Mouse (Mus musculus): Measurements from ENCODE around the gene Herc3. TPM values are rescaled to one million over a fixed set of nuclear protein-coding genes. Genes with fewer than 3 reads are reported as not detected.

The Herc3 gene
- polyA plus RNA-seq, 1 experiment from 2014 or later: 10.2 TPM

- Histone ChIP-seq H3K9ac (no peak overlapping the region), H3K27ac (no peak overlapping the region), H3K4me1 (no peaks in the 10 kb centered on the region), H3K27me3 (replicated peaks) (no peaks in the 10 kb centered on the region), H3K36me3 (no peaks in the 10 kb centered on the region), H3K4me3 (replicated peaks) (no peak overlapping the region), H3K9me3 (no peaks in the 10 kb centered on the region), H3K4me2 (no peak overlapping the region)
- ATAC-seq (ENCODE audit: insufficient read depth, low FRiP score, low read depth): no peak
- WGBS: 65% methylated on average over 2 of the region's 2 CpGs
Measured at GRCm38 (mm10) chr6:58841208-58841607, 9.9 kb downstream of the Herc3 start.

GRCm38 (mm10) chr6:58842186-58842585 is 10.9 kb downstream of the Herc3 start:
- 49% methylated on average over 2 of the region's 2 CpGs for WGBS
- H3K4me2 ChIP-seq: no peak overlapping the region
- ATAC-seq (ENCODE audit: insufficient read depth, low FRiP score, low read depth): no peak

GRCm38 (mm10) chr6:58843580-58843979 is 12.3 kb downstream of the Herc3 start:
- Histone ChIP-seq H3K4me1 (no peaks in the 10 kb centered on the region), H3K4me2 (no peak overlapping the region), H3K4me3 (replicated peaks) (no peak overlapping the region), H3K27ac (no peak overlapping the region), H3K9me3 (no peaks in the 10 kb centered on the region), H3K9ac (no peak overlapping the region), H3K36me3 (no peaks in the 10 kb centered on the region), H3K27me3 (replicated peaks) (no peaks in the 10 kb centered on the region)
- no peak for ATAC-seq (ENCODE audit: insufficient read depth, low FRiP score, low read depth)
- 88% methylated on average over 9 of the region's 9 CpGs for WGBS

More at GRCm38 (mm10) chr6:58842186-58842585, 10.9 kb downstream of the Herc3 start:
- H3K27ac ChIP-seq: no peak overlapping the region
- no peaks in the 10 kb centered on the region for H3K36me3 ChIP-seq
- no peak overlapping the region for H3K9ac ChIP-seq
- no peaks in the 10 kb centered on the region for H3K9me3 ChIP-seq
- H3K4me3 ChIP-seq (replicated peaks): no peak overlapping the region
- no peaks in the 10 kb centered on the region for H3K27me3 ChIP-seq (replicated peaks)
- H3K4me1 ChIP-seq: no peaks in the 10 kb centered on the region

- no peak overlapping the region for H3K4me2 ChIP-seq
- no peaks in the 10 kb centered on the region for H3K9me3 ChIP-seq
- no peaks in the 10 kb centered on the region for H3K4me1 ChIP-seq
- H3K36me3 ChIP-seq: no peaks in the 10 kb centered on the region
- H3K4me3 ChIP-seq (replicated peaks): no peak overlapping the region
- WGBS: 90% methylated on average over 8 of the region's 8 CpGs
- H3K27me3 ChIP-seq (replicated peaks): no peaks in the 10 kb centered on the region
- ATAC-seq (ENCODE audit: insufficient read depth, low FRiP score, low read depth): no peak
- H3K27ac ChIP-seq: no peak overlapping the region
- H3K9ac ChIP-seq: no peak overlapping the region
Measured at GRCm38 (mm10) chr6:58844188-58844822, 13.0 kb downstream of the Herc3 start.

GRCm38 (mm10) chr6:58846850-58847692 is 15.8 kb downstream of the Herc3 start:
- peak; percentile 87 for ATAC-seq (ENCODE audit: insufficient read depth, low FRiP score, low read depth)
- H3K9ac ChIP-seq: no peak overlapping the region
- no peak overlapping the region for H3K4me3 ChIP-seq (replicated peaks)
- no peaks in the 10 kb centered on the region for H3K27me3 ChIP-seq (replicated peaks)
- H3K27ac ChIP-seq: peak overlapping the region; percentile 48; the same call in 1 of the 2 replicates
- WGBS: 75% methylated on average over 9 of the region's 9 CpGs
- no peak overlapping the region for H3K4me2 ChIP-seq
- no peaks in the 10 kb centered on the region for H3K4me1 ChIP-seq
- no peaks in the 10 kb centered on the region for H3K9me3 ChIP-seq
- no peaks in the 10 kb centered on the region for H3K36me3 ChIP-seq

- WGBS: 64% methylated on average over 5 of the region's 5 CpGs
- Histone ChIP-seq H3K4me1 (no peaks in the 10 kb centered on the region), H3K27ac (no peak overlapping the region), H3K4me2 (no peak overlapping the region), H3K27me3 (replicated peaks) (no peaks in the 10 kb centered on the region), H3K4me3 (replicated peaks) (no peak overlapping the region), H3K9ac (no peak overlapping the region), H3K36me3 (no peaks in the 10 kb centered on the region), H3K9me3 (no peaks in the 10 kb centered on the region)
- ATAC-seq (ENCODE audit: insufficient read depth, low FRiP score, low read depth): no peak
Measured at GRCm38 (mm10) chr6:58847836-58848235, 16.6 kb downstream of the Herc3 start.

GRCm38 (mm10) chr6:58849356-58849755 is 18.1 kb downstream of the Herc3 start:
- no peaks in the 10 kb centered on the region for H3K27me3 ChIP-seq (replicated peaks)
- no peaks in the 10 kb centered on the region for H3K4me1 ChIP-seq
- ATAC-seq (ENCODE audit: insufficient read depth, low FRiP score, low read depth): no peak
- no peaks in the 10 kb centered on the region for H3K9me3 ChIP-seq
- no peak overlapping the region for H3K27ac ChIP-seq
- H3K36me3 ChIP-seq: no peaks in the 10 kb centered on the region
- H3K9ac ChIP-seq: no peak overlapping the region
- no peak overlapping the region for H3K4me2 ChIP-seq
- H3K4me3 ChIP-seq (replicated peaks): no peak overlapping the region
- WGBS: 56% methylated on average over 5 of the region's 5 CpGs

GRCm38 (mm10) chr6:58855676-58856367 is 24.6 kb downstream of the Herc3 start:
- no peak overlapping the region for H3K4me3 ChIP-seq (replicated peaks)
- H3K9me3 ChIP-seq: no peaks in the 10 kb centered on the region
- H3K4me2 ChIP-seq: no peak overlapping the region
- WGBS: 75% methylated on average over 10 of the region's 10 CpGs
- H3K27me3 ChIP-seq (replicated peaks): no peaks in the 10 kb centered on the region
- ATAC-seq (ENCODE audit: insufficient read depth, low FRiP score, low read depth): no peak
- no peaks in the 10 kb centered on the region for H3K4me1 ChIP-seq
- no peaks in the 10 kb centered on the region; the same call in 1 of the 2 replicates for H3K36me3 ChIP-seq
- no peak overlapping the region for H3K27ac ChIP-seq
- no peak overlapping the region for H3K9ac ChIP-seq

GRCm38 (mm10) chr6:58856494-58856893 is 25.2 kb downstream of the Herc3 start:
- Histone ChIP-seq H3K9ac (no peak overlapping the region), H3K4me1 (no peaks in the 10 kb centered on the region), H3K4me2 (no peak overlapping the region), H3K4me3 (replicated peaks) (no peak overlapping the region), H3K27ac (no peak overlapping the region), H3K36me3 (no peaks in the 10 kb centered on the region; the same call in 1 of the 2 replicates), H3K9me3 (no peaks in the 10 kb centered on the region), H3K27me3 (replicated peaks) (no peaks in the 10 kb centered on the region)
- ATAC-seq (ENCODE audit: insufficient read depth, low FRiP score, low read depth): no peak
- WGBS: 58% methylated on average over 2 of the region's 2 CpGs

GRCm38 (mm10) chr6:58859517-58859916 is 28.3 kb downstream of the Herc3 start:
- Histone ChIP-seq H3K9me3 (no peaks in the 10 kb centered on the region), H3K27me3 (replicated peaks) (no peaks in the 10 kb centered on the region), H3K4me1 (no peaks in the 10 kb centered on the region), H3K27ac (no peak overlapping the region), H3K9ac (no peak overlapping the region), H3K4me3 (replicated peaks) (no peak overlapping the region), H3K36me3 (no peaks in the 10 kb centered on the region; the same call in 1 of the 2 replicates), H3K4me2 (no peak overlapping the region)
- WGBS: 87% methylated on average over 4 of the region's 4 CpGs
- ATAC-seq (ENCODE audit: insufficient read depth, low FRiP score, low read depth): no peak

GRCm38 (mm10) chr6:58862446-58862993 is 31.3 kb downstream of the Herc3 start:
- H3K4me3 ChIP-seq (replicated peaks): no peak overlapping the region
- no peak overlapping the region for H3K27ac ChIP-seq
- no peak overlapping the region for H3K4me2 ChIP-seq
- H3K36me3 ChIP-seq: no peaks in the 10 kb centered on the region; the same call in 1 of the 2 replicates
- no peaks in the 10 kb centered on the region for H3K4me1 ChIP-seq
- no peak for ATAC-seq (ENCODE audit: insufficient read depth, low FRiP score, low read depth)
- H3K9ac ChIP-seq: no peak overlapping the region
- H3K9me3 ChIP-seq: no peaks in the 10 kb centered on the region
- H3K27me3 ChIP-seq (replicated peaks): no peaks in the 10 kb centered on the region
- 68% methylated on average over 9 of the region's 9 CpGs for whole genome bisulfite sequencing
